Mouse (Mus musculus) liver, embryonic 16.5 days (tissue): ENCODE results near the gene Cox7a2l. TPM values are rescaled to one million over a fixed set of nuclear protein-coding genes. Genes with fewer than 3 reads are reported as not detected.

Source experiments
- ATAC-seq: fragments of 200-750 bp; cut with Nextera tagmentation; 2 replicates; pipeline ENCODE4 v1.8.0; 2017; ENCODE audit warnings: low read depth, mild to moderate bottlenecking, moderate number of reproducible peaks, moderate library complexity
- H3K27ac ChIP-seq: fragments of 300-500 bp; sonication (generic); 2 replicates; pipeline ENCODE4 v1.5.1; 2014; ENCODE audit warnings: mild to moderate bottlenecking, low read length
- H3K27me3 ChIP-seq: fragments of 300-500 bp; sonication (generic); 2 replicates; pipeline ENCODE4 v1.6.1; 2014; ENCODE audit warnings: low read depth, low read length, mixed read lengths; ENCODE audit not compliant: control insufficient read depth, insufficient read depth
- H3K36me3 ChIP-seq: fragments of 300-500 bp; sonication (generic); 2 replicates; pipeline ENCODE4 v1.6.1; 2014; ENCODE audit warnings: mild to moderate bottlenecking; ENCODE audit not compliant: control insufficient read depth, insufficient read depth
- H3K4me1 ChIP-seq: fragments of 300-500 bp; sonication (generic); 2 replicates; pipeline ENCODE4 v1.6.1; 2014; ENCODE audit warnings: low read depth, low read length, mixed read lengths; ENCODE audit not compliant: control insufficient read depth
- H3K4me2 ChIP-seq: fragments of 300-500 bp; sonication (generic); 2 replicates; pipeline ENCODE4 v1.6.1; 2014; ENCODE audit warnings: low read depth, low read length, mixed read lengths
- H3K4me3 ChIP-seq: fragments of 300-500 bp; sonication (generic); 2 replicates; pipeline ENCODE4 v1.5.1; 2014; ENCODE audit warnings: low read depth, mild to moderate bottlenecking, low read length
- H3K9ac ChIP-seq: fragments of 300-500 bp; sonication (generic); 2 replicates; pipeline ENCODE4 v1.6.1; 2014; ENCODE audit warnings: low read depth, low read length
- H3K9me3 ChIP-seq: fragments of 300-500 bp; sonication (generic); replicated peaks from 2 replicates; pipeline ENCODE4 v1.6.1; 2016; ENCODE audit warnings: low read length; ENCODE audit not compliant: control insufficient read depth
- WGBS: fragments of 180-500 bp; shearing (Covaris S2); extraction: QIAGEN DNeasy Blood & Tissue Kit; methylation state at CpG from one replicate; pipeline ENCODE4 v1.1.7; 2014; ENCODE audit not compliant: insufficient replicate concordance; 5-methylcytosine and 5-hydroxymethylcytosine counted together
- polyA plus RNA-seq: library from polyadenylated mRNA; unstranded; fragments of >200 nt; fragmentation: Nextera tagmentation; extraction: Ambion mirVana; gene quantifications from 2 replicates; pipeline ENCODE4 v1.2.1, GENCODE M21; 2015

The Cox7a2l gene
- polyA plus RNA-seq = 61.0 and 63.5 TPM in 2 replicates

DNA sequence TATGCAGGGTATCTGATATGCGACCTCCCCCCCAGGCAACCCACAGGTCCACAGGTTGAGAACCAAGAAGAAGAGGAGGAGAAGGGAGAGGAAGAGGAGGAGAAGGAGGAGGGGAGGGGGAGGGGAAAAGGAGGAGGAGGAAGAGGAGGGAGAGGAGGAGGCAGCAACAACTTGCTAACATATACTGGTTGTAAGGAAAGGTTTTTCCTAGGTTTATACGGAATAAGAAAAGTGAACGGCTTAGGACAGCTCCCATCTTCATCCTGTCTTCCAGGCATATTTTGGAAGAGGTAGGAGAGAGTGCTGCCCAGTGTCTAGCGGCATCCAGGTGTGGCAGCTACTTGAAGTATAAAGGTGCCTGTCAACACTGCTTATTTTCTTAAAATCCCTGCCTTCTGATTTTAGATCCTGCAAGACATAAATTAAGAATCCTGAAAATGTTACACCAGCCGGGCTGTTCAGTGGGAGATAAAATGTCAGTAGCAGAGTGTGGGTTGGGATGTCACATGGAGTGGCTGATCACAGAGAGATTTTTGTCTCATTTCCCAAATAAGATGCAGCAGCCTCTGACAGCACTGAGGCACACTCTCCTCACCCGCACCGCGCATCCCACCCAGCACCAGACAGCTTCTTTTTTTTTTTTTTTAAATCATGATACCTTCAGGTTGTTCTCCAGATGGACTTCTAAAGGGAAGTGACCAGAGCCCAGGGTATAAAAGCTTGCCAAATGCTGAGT lies at the start of gene Cox7a2l:
Cox7a2l (minus strand) TSS at position 51 of the 736 bp plus-strand sequence.
- ATAC-seq = no peak
- peaks cover 14% of the 10 kb centered on the region for H3K4me1 ChIP-seq
- H3K9ac ChIP-seq = no peak within 1 kb of the TSS
- WGBS = 83% methylated on average over 8 of the region's 8 CpGs
- no peak within 1 kb of the TSS for H3K27ac ChIP-seq
- H3K4me3 ChIP-seq = no peak within 1 kb of the TSS
- H3K36me3 ChIP-seq = no peaks in the 10 kb centered on the region
- H3K9me3 ChIP-seq = no peaks in the 10 kb centered on the region
- no peaks in the 10 kb centered on the region for H3K27me3 ChIP-seq
- H3K4me2 ChIP-seq = no peak within 1 kb of the TSS

DNA sequence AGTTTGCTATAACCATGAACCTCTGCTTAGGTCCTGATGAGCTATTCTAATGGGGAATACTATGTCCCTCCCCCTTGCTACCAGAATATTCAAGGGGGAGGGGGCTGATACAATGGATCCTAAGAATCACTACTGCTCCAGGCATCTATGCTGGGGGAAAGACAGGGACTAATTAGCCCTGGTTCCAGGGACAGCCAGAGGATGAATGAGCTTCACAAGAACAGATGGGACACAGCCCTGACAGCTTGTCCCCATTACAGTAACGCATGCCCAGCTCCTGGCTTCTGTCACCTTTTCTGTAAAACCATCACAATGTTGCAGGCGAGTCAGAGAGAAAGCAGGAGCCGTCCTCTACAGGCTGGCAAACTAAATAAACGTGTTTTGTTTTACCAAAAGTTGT lies 48.4 kb upstream of the Cox7a2l start:
- H3K4me3 ChIP-seq = no peak overlapping the region
- WGBS = 52% methylated on average over 4 of the region's 4 CpGs
- ATAC-seq = no peak
- no peak overlapping the region for H3K27ac ChIP-seq
- H3K9me3 ChIP-seq = no peaks in the 10 kb centered on the region
- no peak overlapping the region for H3K9ac ChIP-seq
- no peaks in the 10 kb centered on the region for H3K27me3 ChIP-seq
- H3K4me1 ChIP-seq = peaks cover 19% of the 10 kb centered on the region
- H3K4me2 ChIP-seq = no peak overlapping the region
- H3K36me3 ChIP-seq = no peaks in the 10 kb centered on the region

DNA sequence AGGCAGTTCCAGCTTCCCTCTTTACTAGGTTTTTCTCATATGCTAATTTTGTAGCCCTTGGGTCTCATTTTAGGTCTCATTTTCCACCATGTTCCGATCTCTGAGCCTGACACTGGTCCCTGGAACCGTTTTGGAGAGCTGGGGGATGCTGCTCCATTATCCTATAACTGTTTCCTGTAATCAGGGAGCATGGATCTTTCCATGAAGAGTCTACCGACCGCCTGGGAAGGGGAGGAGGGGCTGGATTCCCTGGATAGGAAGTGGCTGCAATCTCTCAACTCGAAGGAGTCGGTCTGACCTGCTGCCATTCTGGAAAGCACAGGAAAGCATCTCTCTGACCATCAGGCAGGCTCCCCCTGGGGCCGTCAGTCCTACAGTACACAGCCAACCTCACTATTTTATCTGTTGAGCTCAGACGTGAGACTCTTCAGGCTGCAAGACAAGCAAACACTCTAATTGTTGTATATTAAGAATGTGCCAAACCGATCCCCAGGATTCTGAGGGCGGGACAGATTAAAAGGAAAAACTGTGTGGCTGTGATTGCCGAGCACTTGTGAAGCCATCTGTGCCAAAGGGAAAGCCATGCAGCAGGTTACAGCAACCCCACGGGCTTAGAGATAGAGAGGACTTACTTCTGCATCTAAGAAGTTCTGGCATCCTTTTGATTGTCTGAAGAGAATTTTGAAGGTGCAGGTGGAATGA lies 47.1 kb upstream of the Cox7a2l start:
- Histone ChIP-seq H3K9me3 (no peaks in the 10 kb centered on the region), H3K4me2 (0 out of 2 replicates have a peak overlapping the region, but pooled peaks have one; percentile 38), H3K9ac (no peak overlapping the region), H3K27ac (no peak overlapping the region), H3K4me1 (peaks cover 19% of the 10 kb centered on the region), H3K36me3 (no peaks in the 10 kb centered on the region), H3K27me3 (no peaks in the 10 kb centered on the region), H3K4me3 (no peak overlapping the region)
- ATAC-seq = no peak
- 41% methylated on average over 12 of the region's 12 CpGs for WGBS

DNA sequence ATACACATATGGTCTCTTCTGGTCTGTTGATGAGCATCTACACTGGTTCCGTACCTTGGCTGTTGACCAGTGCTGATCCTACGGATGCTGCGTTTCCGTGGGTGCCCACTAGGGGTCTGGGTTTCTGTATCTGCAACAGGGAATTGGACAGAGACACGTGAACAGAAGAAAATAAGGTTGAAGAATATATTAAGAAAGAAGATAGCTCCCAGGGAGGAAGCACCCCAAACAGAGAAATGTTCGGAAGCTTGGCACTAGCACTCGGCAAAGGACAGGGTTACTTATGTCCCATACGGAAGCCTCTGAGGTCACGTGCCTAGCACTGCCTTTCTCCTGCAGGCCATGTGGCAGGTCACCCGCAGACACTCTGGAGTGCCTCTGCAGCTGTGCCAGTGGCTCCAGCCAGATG lies 46.6 kb upstream of the Cox7a2l start:
- Histone ChIP-seq H3K4me2 (peak overlapping the region; percentile 38), H3K4me3 (peak overlapping the region; percentile 16; the same call in 1 of the 2 replicates), H3K9ac (no peak overlapping the region), H3K27me3 (no peaks in the 10 kb centered on the region), H3K4me1 (peaks cover 19% of the 10 kb centered on the region), H3K27ac (no peak overlapping the region), H3K36me3 (no peaks in the 10 kb centered on the region), H3K9me3 (no peaks in the 10 kb centered on the region)
- 47% methylated on average over 10 of the region's 10 CpGs for WGBS
- no peak for ATAC-seq

DNA sequence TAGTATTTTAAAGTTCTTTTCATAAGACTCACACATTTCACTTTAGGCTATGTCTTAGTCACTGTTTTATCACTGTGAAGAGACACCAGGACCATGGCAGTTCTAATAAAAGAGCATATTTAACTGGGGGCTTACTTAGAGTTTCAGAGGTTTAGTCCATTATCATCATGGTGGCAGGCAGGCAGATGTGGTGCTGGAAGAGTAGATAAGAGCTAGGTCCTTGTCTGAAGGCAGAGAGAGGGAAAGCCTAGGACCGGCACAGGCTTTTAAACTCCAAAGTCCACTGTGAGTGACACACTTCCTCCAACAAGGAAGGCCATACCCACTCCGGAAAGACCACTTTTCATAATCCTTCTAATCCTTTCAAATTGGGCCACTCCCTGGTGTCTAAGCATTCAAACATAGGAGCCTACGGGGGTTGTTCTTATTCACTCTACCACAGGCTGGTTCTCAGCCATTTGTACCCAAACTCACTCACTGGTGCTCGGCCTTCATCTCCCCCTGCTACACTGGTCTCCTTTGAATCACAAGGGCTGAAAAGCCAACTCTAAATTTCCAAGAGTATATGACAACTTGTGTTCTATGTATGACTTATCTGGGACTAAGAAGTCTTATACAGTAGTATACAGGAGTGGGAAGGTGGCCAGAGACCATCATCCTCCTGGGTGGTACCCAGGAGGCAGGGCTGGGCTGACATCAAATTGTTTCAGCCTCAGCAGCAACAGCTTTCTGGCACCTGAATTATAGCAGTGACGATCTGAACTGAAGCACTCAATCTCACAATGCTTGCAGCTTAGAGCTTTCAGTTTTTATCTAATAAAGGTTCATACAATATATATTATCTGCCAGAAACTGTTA lies 45.3 kb upstream of the Cox7a2l start:
- Histone ChIP-seq H3K36me3 (no peaks in the 10 kb centered on the region), H3K4me3 (no peak overlapping the region), H3K4me1 (peaks cover 19% of the 10 kb centered on the region), H3K9me3 (no peaks in the 10 kb centered on the region), H3K27ac (peak overlapping the region; percentile 88), H3K27me3 (no peaks in the 10 kb centered on the region), H3K9ac (peak overlapping the region; percentile 3; the same call in 1 of the 2 replicates), H3K4me2 (peak overlapping the region; percentile 50)
- peak; percentile 96 for ATAC-seq
- 66% methylated on average over 5 of the region's 5 CpGs for WGBS

DNA sequence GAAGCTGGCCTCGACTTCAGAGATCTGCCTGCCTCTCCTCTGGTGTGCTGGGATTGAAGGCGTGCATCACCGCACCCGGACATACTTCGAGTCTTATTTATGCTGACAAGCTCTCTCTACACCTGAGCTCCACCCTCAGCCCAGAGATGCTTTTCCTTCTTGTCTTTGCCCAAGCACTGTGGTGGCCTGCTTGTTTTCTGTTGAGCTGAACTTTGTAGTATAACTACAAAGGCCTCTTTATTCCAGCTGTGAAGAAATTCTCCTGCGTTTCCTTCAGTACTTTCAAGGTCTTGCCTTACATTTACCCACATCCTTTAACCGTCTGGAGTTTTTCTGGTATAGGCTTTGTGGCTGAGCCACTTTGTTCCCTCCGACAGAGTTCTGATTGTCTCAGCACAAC lies 42.0 kb upstream of the Cox7a2l start:
- H3K9ac ChIP-seq = no peak overlapping the region
- 73% methylated on average over 8 of the region's 8 CpGs for WGBS
- no peaks in the 10 kb centered on the region for H3K36me3 ChIP-seq

DNA sequence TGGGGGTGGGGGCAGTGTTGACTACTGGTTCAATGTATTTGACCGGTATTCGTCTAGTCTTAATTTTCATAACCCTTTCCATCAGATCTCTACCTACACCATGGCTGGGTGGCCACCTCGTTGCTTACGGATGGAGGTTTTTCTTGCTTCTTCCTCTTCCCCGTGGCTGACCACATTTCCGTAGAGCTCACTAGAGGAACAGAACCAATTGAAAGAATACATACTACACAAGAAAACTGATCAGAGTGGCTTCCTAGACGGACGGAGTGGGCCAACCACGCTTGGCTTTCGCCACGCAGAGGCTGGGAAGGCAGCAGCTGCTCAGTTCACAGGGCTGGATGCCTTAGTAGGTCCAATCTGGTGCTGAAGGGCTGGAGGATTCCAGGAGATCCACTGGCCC lies 38.7 kb upstream of the Cox7a2l start:
- Histone ChIP-seq H3K27me3 (no peaks in the 10 kb centered on the region), H3K9me3 (no peaks in the 10 kb centered on the region), H3K9ac (no peak overlapping the region), H3K4me1 (peaks cover 4% of the 10 kb centered on the region), H3K4me2 (no peak overlapping the region), H3K4me3 (no peak overlapping the region), H3K36me3 (no peaks in the 10 kb centered on the region), H3K27ac (no peak overlapping the region)
- 46% methylated on average over 11 of the region's 11 CpGs for WGBS
- ATAC-seq = no peak

More for the DNA sequence above, 42.0 kb upstream of the Cox7a2l start:
- ATAC-seq = no peak
- no peaks in the 10 kb centered on the region for H3K9me3 ChIP-seq
- H3K4me3 ChIP-seq = no peak overlapping the region
- no peaks in the 10 kb centered on the region for H3K27me3 ChIP-seq
- H3K27ac ChIP-seq = no peak overlapping the region
- H3K4me2 ChIP-seq = no peak overlapping the region
- H3K4me1 ChIP-seq = peaks cover 19% of the 10 kb centered on the region

DNA sequence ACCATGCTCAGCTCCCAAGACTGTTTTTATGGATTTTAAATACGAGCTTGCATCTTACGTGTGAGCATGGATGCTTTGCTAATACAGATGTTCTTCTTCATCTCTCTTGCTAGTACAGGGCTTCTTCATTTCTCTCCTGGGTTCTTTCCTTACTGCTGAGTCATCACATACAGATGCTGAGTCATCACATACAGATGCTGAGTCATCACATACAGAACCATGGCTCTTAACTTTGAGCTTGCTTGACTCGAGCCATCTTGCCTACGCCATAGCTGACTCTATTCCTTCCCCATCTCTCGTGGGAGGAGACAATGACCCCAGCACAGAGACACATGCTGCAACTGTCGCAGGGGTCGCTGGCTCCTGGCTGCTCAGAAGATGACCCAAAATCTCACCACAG lies 37.9 kb upstream of the Cox7a2l start:
- Histone ChIP-seq H3K4me2 (no peak overlapping the region), H3K27me3 (no peaks in the 10 kb centered on the region), H3K36me3 (no peaks in the 10 kb centered on the region), H3K4me1 (peaks cover 4% of the 10 kb centered on the region), H3K4me3 (no peak overlapping the region), H3K9me3 (no peaks in the 10 kb centered on the region), H3K27ac (no peak overlapping the region), H3K9ac (no peak overlapping the region)
- WGBS = 85% methylated on average over 7 of the region's 7 CpGs
- ATAC-seq = no peak
